In genomic region chr7:138746616-138747015, GRCm38 (mm10) we compare ENCODE assay signal across 19 mouse cellular contexts.
DNase-seq lines count a peak whose midpoint lies in the region; ATAC-seq lines count a peak whose summit lies in the region.
"Had no signal": no experiment of that assay in that cellular context is flagged by ENCODE, and none has a peak within 500 bp of the region (broad histone marks: within the 10 kb centered on the region; RNA-seq: fewer than 3 reads in every experiment).

No protein-coding gene starts in this region.

- H3K27me3 ChIP-seq in hindbrain, embryonic 11.5 days (ENCODE audit: control insufficient read depth, insufficient read depth, low read length): no peaks in the 10 kb centered on the region
- H3K27me3 ChIP-seq in hindbrain, embryonic 14.5 days (ENCODE audit: control insufficient read depth, insufficient read depth, low read length): no peaks in the 10 kb centered on the region
- H3K27me3 ChIP-seq in embryonic facial prominence, embryonic 14.5 days (replicated peaks; ENCODE audit: control insufficient read depth, insufficient read depth, low read length): no peaks in the 10 kb centered on the region
- H3K27me3 ChIP-seq in neural tube, embryonic 11.5 days (ENCODE audit: control insufficient read depth, insufficient read depth, low read length): no peaks in the 10 kb centered on the region
- H3K27me3 ChIP-seq in intestine, embryonic 15.5 days (replicated peaks): no peaks in the 10 kb centered on the region
- no peaks in the 10 kb centered on the region for H3K27me3 ChIP-seq in midbrain, embryonic 15.5 days (replicated peaks)
- H3K27me3 ChIP-seq: embryonic facial prominence, embryonic 15.5 days; kidney, embryonic 15.5 days; liver, embryonic 13.5 days had no signal

- H3K4me3 ChIP-seq in hindbrain, embryonic 11.5 days (ENCODE audit: low read depth, low read length): no peak overlapping the region
- no peak overlapping the region for H3K4me3 ChIP-seq in hindbrain, embryonic 14.5 days (replicated peaks; ENCODE audit: low read length)
- no peak overlapping the region for H3K4me3 ChIP-seq in embryonic facial prominence, embryonic 14.5 days (ENCODE audit: low read depth, low read length)
- no peak overlapping the region for H3K4me3 ChIP-seq in neural tube, embryonic 11.5 days (ENCODE audit: low read depth, low read length)
- no peak overlapping the region for H3K4me3 ChIP-seq in intestine, embryonic 15.5 days (replicated peaks)
- no peak overlapping the region for H3K4me3 ChIP-seq in midbrain, embryonic 15.5 days
- H3K4me3 ChIP-seq: embryonic facial prominence, embryonic 15.5 days; heart, embryonic 10.5 days; kidney, embryonic 15.5 days; liver, embryonic 13.5 days; myocyte had no signal

- peak; percentile 49; the same call in 1 of the 2 replicates for ATAC-seq in hindbrain, embryonic 11.5 days (ENCODE audit: low FRiP score)
- no peak for ATAC-seq in hindbrain, embryonic 14.5 days (ENCODE audit: low FRiP score)
- no peak for ATAC-seq in embryonic facial prominence, embryonic 14.5 days (ENCODE audit: low read depth)
- no peak for ATAC-seq in neural tube, embryonic 11.5 days (ENCODE audit: insufficient read depth, low FRiP score, low TSS enrichment)
- ATAC-seq in intestine, embryonic 15.5 days: no peak
- ATAC-seq in midbrain, embryonic 15.5 days (replicated peaks): no peak
- ATAC-seq: midbrain, embryonic 16.5 days had no signal

- no peak overlapping the region for H3K9ac ChIP-seq in hindbrain, embryonic 11.5 days (ENCODE audit: low read depth, low read length)
- H3K9ac ChIP-seq in hindbrain, embryonic 14.5 days: no peak overlapping the region
- no peak overlapping the region for H3K9ac ChIP-seq in embryonic facial prominence, embryonic 14.5 days (ENCODE audit: low read depth, low read length)
- H3K9ac ChIP-seq in neural tube, embryonic 11.5 days (ENCODE audit: low read length): no peak overlapping the region
- H3K9ac ChIP-seq in intestine, embryonic 15.5 days: no peak overlapping the region
- H3K9ac ChIP-seq in midbrain, embryonic 15.5 days: no peak overlapping the region
- H3K9ac ChIP-seq: embryonic facial prominence, embryonic 15.5 days; kidney, embryonic 15.5 days; liver, embryonic 13.5 days had no signal

- H3K36me3 ChIP-seq in hindbrain, embryonic 11.5 days (ENCODE audit: control insufficient read depth, insufficient read depth, low read length): no peaks in the 10 kb centered on the region
- H3K36me3 ChIP-seq in hindbrain, embryonic 14.5 days (replicated peaks; ENCODE audit: control insufficient read depth, insufficient read depth): no peaks in the 10 kb centered on the region
- no peaks in the 10 kb centered on the region for H3K36me3 ChIP-seq in embryonic facial prominence, embryonic 14.5 days (ENCODE audit: control insufficient read depth, insufficient read depth, low read length)
- no peaks in the 10 kb centered on the region for H3K36me3 ChIP-seq in neural tube, embryonic 11.5 days (ENCODE audit: control insufficient read depth, insufficient read depth, low read length)
- H3K36me3 ChIP-seq in intestine, embryonic 15.5 days: no peaks in the 10 kb centered on the region
- H3K36me3 ChIP-seq in midbrain, embryonic 15.5 days (replicated peaks): no peaks in the 10 kb centered on the region
- H3K36me3 ChIP-seq: embryonic facial prominence, embryonic 15.5 days; heart, embryonic 10.5 days; kidney, embryonic 15.5 days; liver, embryonic 13.5 days had no signal

- H3K27ac ChIP-seq in hindbrain, embryonic 11.5 days (ENCODE audit: low read depth, low read length): 0 out of 2 replicates have a peak overlapping the region, but pooled peaks have one; percentile 34
- no peak overlapping the region for H3K27ac ChIP-seq in hindbrain, embryonic 14.5 days
- no peak overlapping the region for H3K27ac ChIP-seq in embryonic facial prominence, embryonic 14.5 days (replicated peaks; ENCODE audit: low read depth, low read length)
- no peak overlapping the region for H3K27ac ChIP-seq in neural tube, embryonic 11.5 days (ENCODE audit: low read depth, low read length)
- H3K27ac ChIP-seq in intestine, embryonic 15.5 days: no peak overlapping the region
- no peak overlapping the region for H3K27ac ChIP-seq in midbrain, embryonic 15.5 days
- H3K27ac ChIP-seq: embryonic facial prominence, embryonic 15.5 days; heart, embryonic 10.5 days; kidney, embryonic 15.5 days; liver, embryonic 13.5 days had no signal

- 33% methylated on average over 8 of the region's 8 CpGs for WGBS in hindbrain, embryonic 11.5 days
- whole genome bisulfite sequencing in hindbrain, embryonic 14.5 days: 32% methylated on average over 8 of the region's 8 CpGs
- WGBS in embryonic facial prominence, embryonic 14.5 days: 47% methylated on average over 8 of the region's 8 CpGs
- 21% methylated on average over 8 of the region's 8 CpGs for WGBS in neural tube, embryonic 11.5 days
- 62% methylated on average over 8 of the region's 8 CpGs for WGBS in intestine, embryonic 15.5 days
- 52% methylated on average over 8 of the region's 8 CpGs for WGBS in midbrain, embryonic 15.5 days

- peaks cover 2% of the 10 kb centered on the region; the same call in 1 of the 2 replicates for H3K4me1 ChIP-seq in hindbrain, embryonic 11.5 days (replicated peaks; ENCODE audit: control insufficient read depth, insufficient read depth, low read length)
- no peaks in the 10 kb centered on the region for H3K4me1 ChIP-seq in hindbrain, embryonic 14.5 days (replicated peaks; ENCODE audit: control insufficient read depth, insufficient read depth, low read length)
- H3K4me1 ChIP-seq in embryonic facial prominence, embryonic 14.5 days (ENCODE audit: control insufficient read depth, insufficient read depth, low read length): no peaks in the 10 kb centered on the region
- no peaks in the 10 kb centered on the region for H3K4me1 ChIP-seq in neural tube, embryonic 11.5 days (ENCODE audit: control insufficient read depth, insufficient read depth, low read length)
- H3K4me1 ChIP-seq in intestine, embryonic 15.5 days (replicated peaks): no peaks in the 10 kb centered on the region
- no peaks in the 10 kb centered on the region for H3K4me1 ChIP-seq in midbrain, embryonic 15.5 days
- H3K4me1 ChIP-seq: embryonic facial prominence, embryonic 15.5 days; kidney, embryonic 15.5 days; liver, embryonic 13.5 days had no signal

- peak; percentile 36 for DNase-seq in hindbrain, embryonic 11.5 days (ENCODE audit: low spot score)
- DNase-seq in hindbrain, embryonic 14.5 days (ENCODE audit: low spot score): no peak
- DNase-seq in embryo, embryonic 10.5 days (ENCODE audit: low spot score): peak; percentile 44
- peak; percentile 4 for DNase-seq in embryonic facial prominence, embryonic 14.5 days (ENCODE audit: low spot score)
- peak; percentile 61 for DNase-seq in neural tube, embryonic 11.5 days (ENCODE audit: low spot score)
- DNase-seq: adrenal gland, postnatal 25 days; cerebellum, adult 9-10 months; heart, postnatal 4 days; kidney, postnatal 36 days; liver, embryonic 13.5 days; lung, adult 2 months; lung, postnatal 14 days had no signal

- H3K4me2 ChIP-seq in hindbrain, embryonic 11.5 days (replicated peaks; ENCODE audit: low read depth, low read length): no peak overlapping the region
- no peak overlapping the region for H3K4me2 ChIP-seq in hindbrain, embryonic 14.5 days (replicated peaks)
- no peak overlapping the region for H3K4me2 ChIP-seq in embryonic facial prominence, embryonic 14.5 days (ENCODE audit: low read depth, low read length)
- no peak overlapping the region for H3K4me2 ChIP-seq in neural tube, embryonic 11.5 days (ENCODE audit: low read depth)
- H3K4me2 ChIP-seq in intestine, embryonic 15.5 days (replicated peaks): no peak overlapping the region
- H3K4me2 ChIP-seq in midbrain, embryonic 15.5 days: no peak overlapping the region
- H3K4me2 ChIP-seq: embryonic facial prominence, embryonic 15.5 days; kidney, embryonic 15.5 days; liver, embryonic 13.5 days had no signal

- H3K9me3 ChIP-seq in hindbrain, embryonic 11.5 days (ENCODE audit: control insufficient read depth, low read length): no peaks in the 10 kb centered on the region
- H3K9me3 ChIP-seq in hindbrain, embryonic 14.5 days (ENCODE audit: control insufficient read depth, low read length): no peaks in the 10 kb centered on the region
- no peaks in the 10 kb centered on the region for H3K9me3 ChIP-seq in embryonic facial prominence, embryonic 14.5 days (ENCODE audit: control insufficient read depth, low read length)
- no peaks in the 10 kb centered on the region for H3K9me3 ChIP-seq in neural tube, embryonic 11.5 days (ENCODE audit: control insufficient read depth, low read length)
- no peaks in the 10 kb centered on the region for H3K9me3 ChIP-seq in intestine, embryonic 15.5 days
- H3K9me3 ChIP-seq in midbrain, embryonic 15.5 days: no peaks in the 10 kb centered on the region
- H3K9me3 ChIP-seq: embryonic facial prominence, embryonic 15.5 days; heart, embryonic 10.5 days; kidney, embryonic 15.5 days; liver, embryonic 13.5 days had no signal
